Mouse (Mus musculus): ENCODE data around the gene Gm17018. TPM values are rescaled to one million over a fixed set of nuclear protein-coding genes. Genes with fewer than 3 reads are reported as not detected.

The Gm17018 gene
- polyA plus RNA-seq, 1 experiment from 2014 or later = 35.0 TPM

- Histone ChIP-seq H3K36me3 (peaks cover 33% of the 10 kb centered on the region), H3K27me3 (ENCODE audit: insufficient read depth, poor library complexity, severe bottlenecking) (0 out of 2 replicates have a peak, but pooled peaks cover 18% of the 10 kb centered on the region), H3K4me1 (peaks cover 64% of the 10 kb centered on the region), H3K27ac (peak overlapping the region; percentile 19; the same call in 1 of the 2 replicates), H3K9me3 (no peaks in the 10 kb centered on the region), H3K4me3 (no peak overlapping the region)
- WGBS = 26% methylated on average over 8 of the region's 8 CpGs
- no peak for DNase-seq (ENCODE audit: low spot score)
Measured at GRCm38 (mm10) chr19:45582161-45582560, 21.7 kb downstream of the Gm17018 start.

GRCm38 (mm10) chr19:45583136-45583535 lies 22.7 kb downstream of the Gm17018 start:
- H3K4me1 ChIP-seq = peaks cover 57% of the 10 kb centered on the region

DNA sequence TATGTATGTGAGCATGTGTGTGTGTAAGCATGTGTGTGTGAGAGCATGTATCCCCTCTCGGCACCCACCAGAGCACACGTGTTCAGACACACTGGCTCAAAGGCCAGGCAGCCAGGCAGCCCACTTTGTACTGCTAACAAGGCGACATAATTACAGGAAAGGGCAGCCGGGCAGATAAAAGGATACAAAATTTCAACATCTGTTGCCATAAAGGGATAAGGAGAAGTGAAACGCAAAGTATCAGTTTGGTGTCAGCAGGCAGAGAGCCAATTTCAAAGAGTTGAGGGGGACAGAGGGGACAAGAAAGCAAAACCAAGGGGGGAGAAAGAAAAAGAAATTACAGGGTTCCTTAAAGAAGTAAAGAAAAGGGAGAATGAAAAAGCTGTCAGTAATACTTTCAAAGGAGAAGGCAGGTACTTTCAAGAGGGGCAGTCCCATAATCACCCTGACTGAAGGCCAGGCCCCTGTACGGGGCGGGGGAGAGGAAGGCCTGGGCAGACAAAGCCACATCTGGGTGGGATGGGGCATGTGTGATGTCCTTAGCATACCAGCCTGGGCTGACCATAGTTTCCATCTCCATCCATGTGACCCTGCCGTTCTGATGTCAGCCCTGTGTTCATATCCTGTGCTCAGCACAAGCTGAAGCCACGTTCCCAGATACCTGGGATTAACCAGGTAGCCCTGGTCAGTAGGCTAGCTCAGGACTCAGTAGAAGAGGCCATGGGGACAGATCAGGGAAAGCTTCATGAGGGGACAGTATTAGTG lies 24.6 kb downstream of the Gm17018 start:
- whole genome bisulfite sequencing = 68% methylated on average over 9 of the region's 9 CpGs
- no peak overlapping the region for H3K4me3 ChIP-seq
- H3K27ac ChIP-seq = no peak overlapping the region
- no peak for DNase-seq (ENCODE audit: low spot score)
- peaks cover 14% of the 10 kb centered on the region; the same call in 1 of the 2 replicates for H3K36me3 ChIP-seq
- H3K27me3 ChIP-seq (ENCODE audit: insufficient read depth, poor library complexity, severe bottlenecking) = no peaks in the 10 kb centered on the region
- no peaks in the 10 kb centered on the region for H3K9me3 ChIP-seq
- peaks cover 39% of the 10 kb centered on the region for H3K4me1 ChIP-seq

More at GRCm38 (mm10) chr19:45583136-45583535, 22.7 kb downstream of the Gm17018 start:
- Histone ChIP-seq H3K36me3 (peaks cover 24% of the 10 kb centered on the region), H3K4me3 (no peak overlapping the region), H3K9me3 (no peaks in the 10 kb centered on the region), H3K27ac (peak overlapping the region; percentile 36; the same call in 1 of the 2 replicates), H3K27me3 (ENCODE audit: insufficient read depth, poor library complexity, severe bottlenecking) (0 out of 2 replicates have a peak, but pooled peaks cover 9% of the 10 kb centered on the region)
- no peak for DNase-seq (ENCODE audit: low spot score)
- WGBS = 84% methylated on average over 6 of the region's 6 CpGs

GRCm38 (mm10) chr19:45586850-45587249 lies 26.4 kb downstream of the Gm17018 start:
- 45% methylated on average over 3 of the region's 3 CpGs for whole genome bisulfite sequencing

DNA sequence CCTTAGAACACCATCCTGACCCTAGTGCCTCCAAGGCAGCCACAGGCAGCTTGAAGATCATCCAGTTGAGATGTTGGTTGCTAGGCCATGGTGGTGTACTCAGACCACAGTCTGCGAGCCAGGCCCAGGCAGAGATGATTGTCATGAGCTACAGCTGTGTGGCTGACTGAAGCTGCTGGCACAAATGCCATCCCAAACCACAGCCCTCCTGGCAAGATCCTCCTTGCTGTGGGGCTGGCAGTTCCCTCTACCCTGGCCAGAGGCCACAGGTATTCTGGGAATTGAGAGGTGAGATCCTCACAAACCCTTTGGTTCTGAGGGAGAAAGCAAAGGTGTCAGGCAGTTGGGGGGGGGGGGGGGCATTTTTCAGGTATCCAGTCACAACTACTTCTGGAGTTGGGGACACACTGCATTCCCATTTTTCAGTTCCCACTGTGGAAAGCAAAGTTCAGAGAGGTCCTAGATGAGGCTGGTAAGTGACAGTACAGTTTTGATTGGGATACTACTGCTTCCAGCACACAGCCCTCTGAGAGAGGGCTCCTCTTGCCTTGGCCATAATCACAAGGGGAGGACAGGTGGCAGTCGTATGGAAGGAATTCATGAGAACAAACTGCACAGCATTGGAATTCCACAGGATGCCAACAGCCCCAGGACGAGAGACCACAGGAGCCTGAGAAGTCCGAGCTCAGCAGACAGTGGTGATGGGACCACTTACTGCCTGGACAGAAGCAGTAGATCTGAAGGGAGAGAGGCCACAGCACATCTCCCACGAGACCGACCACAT lies 27.3 kb downstream of the Gm17018 start:
- Histone ChIP-seq H3K9me3 (no peaks in the 10 kb centered on the region), H3K4me1 (peaks cover 25% of the 10 kb centered on the region; the same call in 1 of the 2 replicates), H3K36me3 (peaks cover 12% of the 10 kb centered on the region), H3K27ac (no peak overlapping the region), H3K4me3 (no peak overlapping the region), H3K27me3 (ENCODE audit: insufficient read depth, poor library complexity, severe bottlenecking) (no peaks in the 10 kb centered on the region)
- 65% methylated on average over 6 of the region's 6 CpGs for WGBS
- DNase-seq (ENCODE audit: low spot score) = no peak

More at GRCm38 (mm10) chr19:45586850-45587249, 26.4 kb downstream of the Gm17018 start:
- no peak overlapping the region for H3K27ac ChIP-seq
- H3K27me3 ChIP-seq (ENCODE audit: insufficient read depth, poor library complexity, severe bottlenecking) = no peaks in the 10 kb centered on the region
- no peak for DNase-seq (ENCODE audit: low spot score)
- H3K4me1 ChIP-seq = peaks cover 31% of the 10 kb centered on the region
- H3K4me3 ChIP-seq = no peak overlapping the region
- H3K36me3 ChIP-seq = peaks cover 10% of the 10 kb centered on the region
- no peaks in the 10 kb centered on the region for H3K9me3 ChIP-seq

GRCm38 (mm10) chr19:45589761-45590160 lies 29.3 kb downstream of the Gm17018 start:
- no peaks in the 10 kb centered on the region for H3K27me3 ChIP-seq (ENCODE audit: insufficient read depth, poor library complexity, severe bottlenecking)
- H3K4me1 ChIP-seq = peaks cover 25% of the 10 kb centered on the region; the same call in 1 of the 2 replicates

DNA sequence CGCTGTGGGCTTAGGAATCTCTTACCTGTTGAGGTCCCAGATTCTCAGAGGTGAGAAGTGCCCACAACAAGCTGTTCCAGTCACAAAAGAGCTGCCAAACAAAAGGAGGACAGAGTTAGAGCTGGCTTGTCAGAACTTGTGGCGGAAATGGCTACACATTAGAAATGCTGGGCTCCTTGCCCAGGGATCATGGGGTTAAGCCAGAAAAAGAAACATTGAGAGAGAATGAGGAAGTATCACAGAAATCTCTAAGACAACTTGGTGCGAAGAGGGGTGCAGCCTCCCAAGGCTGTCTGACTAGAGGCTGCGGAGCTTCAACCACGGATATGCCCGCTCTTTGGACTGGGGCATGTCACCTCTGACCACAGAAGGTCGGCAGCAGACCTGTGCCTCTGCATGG lies 31.3 kb downstream of the Gm17018 start:
- H3K27ac ChIP-seq = no peak overlapping the region
- H3K4me1 ChIP-seq = peaks cover 21% of the 10 kb centered on the region
- no peak for DNase-seq (ENCODE audit: low spot score)
- peaks cover 16% of the 10 kb centered on the region for H3K36me3 ChIP-seq
- no peaks in the 10 kb centered on the region for H3K27me3 ChIP-seq (ENCODE audit: insufficient read depth, poor library complexity, severe bottlenecking)
- H3K9me3 ChIP-seq = no peaks in the 10 kb centered on the region
- no peak overlapping the region for H3K4me3 ChIP-seq
- WGBS = 84% methylated on average over 7 of the region's 7 CpGs

More at GRCm38 (mm10) chr19:45589761-45590160, 29.3 kb downstream of the Gm17018 start:
- 92% methylated on average over 6 of the region's 6 CpGs for WGBS
- Histone ChIP-seq H3K36me3 (peaks cover 14% of the 10 kb centered on the region), H3K4me3 (no peak overlapping the region), H3K27ac (no peak overlapping the region), H3K9me3 (no peaks in the 10 kb centered on the region)
- no peak for DNase-seq (ENCODE audit: low spot score)

- no peak for DNase-seq (ENCODE audit: low spot score)
- H3K9me3 ChIP-seq = no peaks in the 10 kb centered on the region
- 89% methylated on average over 9 of the region's 9 CpGs for WGBS
- peaks cover 16% of the 10 kb centered on the region for H3K36me3 ChIP-seq
- H3K27ac ChIP-seq = no peak overlapping the region
- no peaks in the 10 kb centered on the region for H3K27me3 ChIP-seq (ENCODE audit: insufficient read depth, poor library complexity, severe bottlenecking)
- no peak overlapping the region for H3K4me3 ChIP-seq
- H3K4me1 ChIP-seq = peaks cover 18% of the 10 kb centered on the region
Measured at GRCm38 (mm10) chr19:45592916-45593315, 32.5 kb downstream of the Gm17018 start.

DNA sequence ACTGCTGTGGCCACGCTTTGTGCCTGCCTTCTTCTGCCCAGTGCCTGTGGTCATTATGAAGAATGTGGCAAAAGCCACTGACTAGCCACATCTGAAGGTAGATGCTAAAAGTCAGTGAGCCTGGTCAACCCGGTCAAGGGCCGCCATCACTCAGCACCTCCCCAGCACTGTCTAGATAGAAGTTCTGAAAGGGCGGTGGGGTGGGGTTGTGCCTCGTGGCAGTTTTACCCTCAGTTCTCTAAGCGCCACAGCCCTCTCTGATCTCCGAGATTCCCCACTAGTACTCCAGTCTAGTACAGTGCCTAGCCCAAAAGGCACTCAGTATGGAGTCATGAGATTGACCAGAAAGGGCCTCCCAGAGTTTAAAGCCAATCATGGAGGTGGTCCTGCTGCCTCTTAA lies 33.7 kb downstream of the Gm17018 start:
- Histone ChIP-seq H3K36me3 (peaks cover 16% of the 10 kb centered on the region), H3K4me1 (peaks cover 18% of the 10 kb centered on the region), H3K4me3 (no peak overlapping the region), H3K9me3 (no peaks in the 10 kb centered on the region), H3K27me3 (ENCODE audit: insufficient read depth, poor library complexity, severe bottlenecking) (0 out of 2 replicates have a peak, but pooled peaks cover 3% of the 10 kb centered on the region), H3K27ac (no peak overlapping the region)
- 73% methylated on average over 7 of the region's 7 CpGs for WGBS
- no peak for DNase-seq (ENCODE audit: low spot score)

- Histone ChIP-seq H3K4me3 (no peak overlapping the region), H3K4me1 (peaks cover 18% of the 10 kb centered on the region), H3K27me3 (ENCODE audit: insufficient read depth, poor library complexity, severe bottlenecking) (0 out of 2 replicates have a peak, but pooled peaks cover 3% of the 10 kb centered on the region), H3K27ac (no peak overlapping the region), H3K9me3 (no peaks in the 10 kb centered on the region), H3K36me3 (peaks cover 19% of the 10 kb centered on the region)
- DNase-seq (ENCODE audit: low spot score) = no peak
- WGBS = 90% methylated on average over 6 of the region's 6 CpGs
Measured at GRCm38 (mm10) chr19:45595481-45595880, 35.1 kb downstream of the Gm17018 start.

GRCm38 (mm10) chr19:45596019-45596418 lies 35.6 kb downstream of the Gm17018 start:
- peaks cover 19% of the 10 kb centered on the region for H3K36me3 ChIP-seq
- no peaks in the 10 kb centered on the region for H3K9me3 ChIP-seq
- H3K27me3 ChIP-seq (ENCODE audit: insufficient read depth, poor library complexity, severe bottlenecking) = 0 out of 2 replicates have a peak, but pooled peaks cover 3% of the 10 kb centered on the region
- WGBS = 54% methylated on average over 7 of the region's 7 CpGs
- peaks cover 18% of the 10 kb centered on the region for H3K4me1 ChIP-seq
- H3K4me3 ChIP-seq = no peak overlapping the region
- no peak for DNase-seq (ENCODE audit: low spot score)
- H3K27ac ChIP-seq = no peak overlapping the region

GRCm38 (mm10) chr19:45596434-45596833 lies 36.0 kb downstream of the Gm17018 start:
- Histone ChIP-seq H3K27ac (no peak overlapping the region), H3K36me3 (peaks cover 20% of the 10 kb centered on the region), H3K9me3 (no peaks in the 10 kb centered on the region), H3K4me1 (peaks cover 18% of the 10 kb centered on the region), H3K4me3 (no peak overlapping the region), H3K27me3 (ENCODE audit: insufficient read depth, poor library complexity, severe bottlenecking) (0 out of 2 replicates have a peak, but pooled peaks cover 3% of the 10 kb centered on the region)
- 87% methylated on average over 6 of the region's 6 CpGs for WGBS
- no peak for DNase-seq (ENCODE audit: low spot score)

GRCm38 (mm10) chr19:45597106-45597505 lies 36.7 kb downstream of the Gm17018 start:
- no peaks in the 10 kb centered on the region for H3K9me3 ChIP-seq
- H3K36me3 ChIP-seq = peaks cover 18% of the 10 kb centered on the region
- H3K4me1 ChIP-seq = peaks cover 15% of the 10 kb centered on the region
- WGBS = 80% methylated on average over 4 of the region's 4 CpGs
- no peak for DNase-seq (ENCODE audit: low spot score)
- H3K4me3 ChIP-seq = no peak overlapping the region
- H3K27ac ChIP-seq = no peak overlapping the region
- 0 out of 2 replicates have a peak, but pooled peaks cover 3% of the 10 kb centered on the region for H3K27me3 ChIP-seq (ENCODE audit: insufficient read depth, poor library complexity, severe bottlenecking)

All from heart, embryonic 10.5 days (tissue).